Mouse (Mus musculus) MEL (cell line): Measurements from ENCODE around the gene Akp3. TPM values are rescaled to one million over a fixed set of nuclear protein-coding genes. Genes with fewer than 3 reads are reported as not detected.

ENCODE experiments used
- DNase-seq: peaks from one replicate; pipeline ENCODE4 v3.0.0; 2011; ENCODE audit warnings: low read depth, low spot score
- H3K27ac ChIP-seq: 2 replicates; pipeline ENCODE4 v1.5.1; 2012; ENCODE audit warnings: low read depth, mild to moderate bottlenecking, control low read depth, low read length, moderate library complexity; ENCODE audit not compliant: control insufficient read depth
- H3K27me3 ChIP-seq, 2 experiments: fragments of 150-350 bp in 1 of 2; sonication (generic) in 1 of 2; 2 replicates each; pipeline ENCODE4 v1.6.1; 2012; ENCODE audit warnings: low read length in 2 of 2, mild to moderate bottlenecking in 2 of 2, improper control_type of control experiment in 1 of 2, moderate library complexity in 1 of 2; ENCODE audit not compliant: insufficient read depth in 2 of 2, control insufficient read depth in 1 of 2
- H3K36me3 ChIP-seq, 2 experiments: 2 replicates each; pipeline ENCODE4 v1.6.1; 2012 to 2014; ENCODE audit warnings: low read length in 2 of 2, improper control_type of control experiment in 1 of 2, inconsistent platforms in 1 of 2, mild to moderate bottlenecking in 1 of 2; ENCODE audit not compliant: insufficient read depth in 2 of 2, control insufficient read depth in 1 of 2
- H3K4me1 ChIP-seq, 2 experiments: fragments of 150-350 bp in 1 of 2; sonication (generic) in 1 of 2; 2 replicates each; pipeline ENCODE4 v1.6.1; 2012; ENCODE audit warnings: low read length in 2 of 2, improper control_type of control experiment in 1 of 2, mild to moderate bottlenecking in 1 of 2; ENCODE audit not compliant: insufficient read depth in 2 of 2, control insufficient read depth in 1 of 2
- H3K4me3 ChIP-seq, 2 experiments: fragments of 150-350 bp in 1 of 2; sonication (generic) in 1 of 2; 2 replicates each; pipeline ENCODE4 v1.5.1; 2012; ENCODE audit warnings: low read depth in 2 of 2, low read length in 2 of 2, mild to moderate bottlenecking in 2 of 2, moderate library complexity in 2 of 2, control low read depth in 1 of 2, improper control_type of control experiment in 1 of 2; ENCODE audit not compliant: control insufficient read depth in 1 of 2, insufficient read depth in 1 of 2
- H3K79me2 ChIP-seq: 2 replicates; pipeline ENCODE4 v1.6.1; 2012; ENCODE audit warnings: mild to moderate bottlenecking, low read length, moderate library complexity; ENCODE audit not compliant: control insufficient read depth, poor library complexity, insufficient read depth
- H3K9ac ChIP-seq: 2 replicates; pipeline ENCODE4 v1.6.1; 2012; ENCODE audit warnings: low read depth, mild to moderate bottlenecking, control low read depth, low read length, moderate library complexity; ENCODE audit not compliant: control insufficient read depth, poor library complexity, severe bottlenecking
- H3K9me3 ChIP-seq: fragments of 150-350 bp; sonication (generic); replicated peaks from 2 replicates; pipeline ENCODE4 v1.6.1; 2012; ENCODE audit warnings: mild to moderate bottlenecking, low read length, improper control_type of control experiment, moderate library complexity; ENCODE audit not compliant: insufficient read depth
- CTCF ChIP-seq, 3 experiments: IDR thresholded peaks in 2 of 3; conservative IDR thresholded peaks in 1 of 3; 2 replicates each; pipeline ENCODE4 v1.5.1; 2011 to 2012; ENCODE audit warnings: low read length in 3 of 3, low read depth in 2 of 3, mild to moderate bottlenecking in 2 of 3, improper control_type of control experiment in 1 of 3, inconsistent platforms in 1 of 3, mixed read lengths in 1 of 3, moderate library complexity in 1 of 3; ENCODE audit not compliant: control insufficient read depth in 1 of 3, insufficient read depth in 1 of 3, poor library complexity in 1 of 3, severe bottlenecking in 1 of 3
- KAT2A ChIP-seq: conservative IDR thresholded peaks from 2 replicates; pipeline ENCODE4 v1.6.1; 2012; ENCODE audit warnings: low read depth, low read length, improper control_type of control experiment, inconsistent platforms
- MAFK ChIP-seq: IDR thresholded peaks from 2 replicates; pipeline ENCODE4 v1.6.1; 2011; ENCODE audit warnings: low read depth, mild to moderate bottlenecking, low read length, improper control_type of control experiment, borderline replicate concordance
- MAX ChIP-seq: IDR thresholded peaks from 2 replicates; pipeline ENCODE4 v1.6.1; 2011; ENCODE audit warnings: low read length, improper control_type of control experiment
- MAZ ChIP-seq: IDR thresholded peaks from 2 replicates; pipeline ENCODE4 v1.6.1; 2012; ENCODE audit warnings: low read depth, mild to moderate bottlenecking, inconsistent platforms, low read length, improper control_type of control experiment
- MXI1 ChIP-seq: IDR thresholded peaks from 2 replicates; pipeline ENCODE4 v1.6.1; 2011; ENCODE audit warnings: mild to moderate bottlenecking, low read depth, low read length, improper control_type of control experiment
- MYB ChIP-seq: IDR thresholded peaks from 2 replicates; pipeline ENCODE4 v1.6.1; 2011; ENCODE audit warnings: mild to moderate bottlenecking, low read depth, low read length, improper control_type of control experiment
- MYC ChIP-seq: IDR thresholded peaks from 2 replicates; pipeline ENCODE4 v1.6.1; 2011; ENCODE audit warnings: low read depth, mild to moderate bottlenecking, low read length, improper control_type of control experiment, moderate library complexity
- NRF1 ChIP-seq: IDR thresholded peaks from 2 replicates; pipeline ENCODE4 v1.6.1; 2014; ENCODE audit warnings: low read depth, mild to moderate bottlenecking, inconsistent platforms, low read length, improper control_type of control experiment, moderate library complexity; ENCODE audit not compliant: poor library complexity, insufficient read depth, severe bottlenecking
- POLR2AphosphoS2 ChIP-seq: IDR thresholded peaks from 2 replicates; pipeline ENCODE4 v1.6.1; 2011; ENCODE audit warnings: low read length, improper control_type of control experiment
- POLR2AphosphoS5 ChIP-seq: IDR thresholded peaks from 2 replicates; pipeline ENCODE4 v1.6.1; 2012; ENCODE audit warnings: low read depth, borderline replicate concordance, mild to moderate bottlenecking, inconsistent platforms, low read length, moderate library complexity, mixed read lengths
- RCOR1 ChIP-seq: IDR thresholded peaks from 2 replicates; pipeline ENCODE4 v1.6.1; 2012; ENCODE audit warnings: low read depth, mild to moderate bottlenecking, inconsistent platforms, low read length, improper control_type of control experiment
- SMC3 ChIP-seq: IDR thresholded peaks from 2 replicates; pipeline ENCODE4 v1.6.1; 2011; ENCODE audit warnings: low read depth, low read length, improper control_type of control experiment
- TAL1 ChIP-seq: IDR thresholded peaks from 2 replicates; pipeline ENCODE4 v1.6.1; 2012; ENCODE audit warnings: mild to moderate bottlenecking, inconsistent platforms, low read length, moderate library complexity, mixed read lengths
- TBP ChIP-seq: IDR thresholded peaks from 2 replicates; pipeline ENCODE4 v1.8.0; 2011; ENCODE audit warnings: low read depth, low read length, improper control_type of control experiment
- UBTF ChIP-seq: IDR thresholded peaks from 2 replicates; pipeline ENCODE4 v1.6.1; 2012; ENCODE audit warnings: low read depth, mild to moderate bottlenecking, inconsistent platforms, low read length, improper control_type of control experiment, moderate library complexity, borderline replicate concordance; ENCODE audit not compliant: insufficient read depth
- ZC3H11A ChIP-seq: IDR thresholded peaks from 2 replicates; pipeline ENCODE4 v1.6.1; 2012; ENCODE audit warnings: low read depth, mild to moderate bottlenecking, inconsistent platforms, low read length, improper control_type of control experiment
- ZKSCAN1 ChIP-seq: IDR thresholded peaks from 2 replicates; pipeline ENCODE4 v1.6.1; 2012; ENCODE audit warnings: low read depth, mild to moderate bottlenecking, inconsistent platforms, low read length, improper control_type of control experiment, moderate library complexity
- ZMIZ1 ChIP-seq: IDR thresholded peaks from 2 replicates; pipeline ENCODE4 v1.6.1; 2012; ENCODE audit warnings: low read depth, mild to moderate bottlenecking, inconsistent platforms, low read length, improper control_type of control experiment, moderate library complexity
- ZNF384 ChIP-seq: IDR thresholded peaks from 2 replicates; pipeline ENCODE4 v1.6.1; 2012; ENCODE audit warnings: low read depth, mild to moderate bottlenecking, inconsistent platforms, low read length, improper control_type of control experiment
- polyA plus RNA-seq, 2 experiments: library from polyadenylated mRNA; stranded (reverse) in 1 of 2; unstranded in 1 of 2; fragments of >175 nt in 1 of 2; fragments of >200 nt in 1 of 2; gene quantifications; 2 replicates each; pipeline versions ENCODE4 v1.2.1 to v1.2.4; 2012; ENCODE audit warnings: low replicate concordance in 2 of 2, low read depth in 1 of 2; ENCODE audit not compliant: insufficient read length in 2 of 2, insufficient read depth in 1 of 2, missing spikeins in 1 of 2
- total RNA-seq: library from RNA; depleted of rRNA; stranded (reverse); fragments of 300-350 nt; gene quantifications from 2 replicates; pipeline ENCODE4 v1.2.3, GENCODE M21; 2012

Akp3 gene
- total and polyA plus RNA-seq, 3 experiments = 0.04 TPM; not detected in 2

DNA sequence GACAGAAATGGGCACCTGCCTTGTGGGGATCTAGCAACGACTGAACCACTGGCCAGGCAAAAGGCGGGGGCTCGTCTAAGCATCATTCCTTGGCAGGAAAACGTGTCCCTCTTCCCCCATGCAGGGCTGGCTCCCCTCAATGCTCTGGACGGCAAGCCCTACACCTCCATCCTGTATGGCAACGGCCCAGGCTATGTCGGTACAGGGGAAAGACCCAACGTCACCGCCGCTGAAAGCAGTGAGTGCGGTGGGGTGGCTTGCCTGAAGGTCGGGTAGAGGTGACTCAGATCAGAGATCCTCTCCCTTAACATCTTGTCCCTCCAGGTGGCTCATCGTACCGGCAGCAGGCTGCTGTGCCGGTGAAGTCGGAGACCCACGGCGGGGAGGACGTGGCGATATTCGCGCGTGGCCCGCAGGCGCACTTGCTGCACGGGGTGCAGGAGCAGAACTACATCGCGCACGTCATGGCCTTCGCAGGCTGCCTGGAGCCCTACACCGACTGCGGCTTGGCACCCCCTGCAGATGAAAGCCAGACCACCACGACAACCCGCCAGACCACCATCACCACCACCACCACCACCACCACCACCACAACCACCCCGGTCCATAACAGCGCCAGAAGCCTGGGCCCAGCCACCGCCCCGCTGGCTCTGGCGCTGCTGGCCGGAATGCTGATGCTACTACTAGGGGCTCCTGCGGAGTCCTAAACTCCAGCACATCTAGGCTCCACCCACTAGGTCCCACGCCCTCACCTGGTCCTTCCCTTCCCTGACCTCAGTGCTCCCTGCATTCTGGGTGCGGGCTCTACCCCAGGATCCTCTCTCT is 2.6 kb downstream of the Akp3 start:
- Histone ChIP-seq H3K9me3 (no peaks in the 10 kb centered on the region), H3K4me3 (no peak overlapping the region), H3K79me2 (no peaks in the 10 kb centered on the region), H3K36me3 (no peaks in the 10 kb centered on the region), H3K27ac (no peak overlapping the region), H3K9ac (no peak overlapping the region), H3K4me1 (no peaks in the 10 kb centered on the region), H3K27me3 (peaks cover 1 to 2% of the 10 kb centered on the region in 2 experiments; a peak in 1 of 4 replicates)
- no peak for DNase-seq
- TF ChIP-seq SMC3 (no peak), ZKSCAN1 (no peak), TAL1 (no peak), ZC3H11A (no peak), MXI1 (no peak), MYB (no peak), MAZ (no peak), POLR2AphosphoS5 (no peak), UBTF (no peak), ZMIZ1 (no peak), ZNF384 (no peak), RCOR1 (no peak), MAFK (no peak), MYC (no peak), POLR2AphosphoS2 (no peak), MAX (no peak)

GRCm38 (mm10) chr1:87131803-87132202 is 7.0 kb downstream of the Akp3 start:
- TF ChIP-seq TBP = no peak
- no peak for TF ChIP-seq ZNF384
- no peak for TF ChIP-seq NRF1
- TF ChIP-seq MAZ = no peak
- no peak for TF ChIP-seq CTCF (IDR thresholded peaks at IDR 0.05 in 2 of 3, conservative IDR thresholded peaks at IDR 0.05 in 1 of 3; ENCODE audit: control insufficient read depth in 1 of 3, insufficient read depth in 1 of 3, low read depth in 2 of 3, low read length in 3 of 3, poor library complexity in 1 of 3, severe bottlenecking in 1 of 3)
- TF ChIP-seq KAT2A = no peak
- no peak for TF ChIP-seq MYC
- no peak for TF ChIP-seq MAX
- no peak for TF ChIP-seq SMC3
- Histone ChIP-seq H3K9me3 (no peaks in the 10 kb centered on the region), H3K4me3 (no peak overlapping the region), H3K4me1 (no peaks in the 10 kb centered on the region), H3K27ac (no peak overlapping the region), H3K27me3 (0 out of 4 replicates have a peak, but pooled peaks cover 0 to 1% of the 10 kb centered on the region in 2 experiments), H3K36me3 (no peaks in the 10 kb centered on the region), H3K9ac (no peak overlapping the region), H3K79me2 (no peaks in the 10 kb centered on the region)
- DNase-seq = no peak
